Mouse (Mus musculus): ENCODE data around the gene Srp68. TPM values are rescaled to one million over a fixed set of nuclear protein-coding genes. Genes with fewer than 3 reads are reported as not detected.
"Not testable (repeated sequence)": the region's sequence is repeated elsewhere in the genome, so short reads cannot be mapped to it uniquely, and the experiment has no call there.

Gene Srp68
- polyA plus RNA-seq, 1 experiment from 2014 or later = 66.1 TPM

DNA sequence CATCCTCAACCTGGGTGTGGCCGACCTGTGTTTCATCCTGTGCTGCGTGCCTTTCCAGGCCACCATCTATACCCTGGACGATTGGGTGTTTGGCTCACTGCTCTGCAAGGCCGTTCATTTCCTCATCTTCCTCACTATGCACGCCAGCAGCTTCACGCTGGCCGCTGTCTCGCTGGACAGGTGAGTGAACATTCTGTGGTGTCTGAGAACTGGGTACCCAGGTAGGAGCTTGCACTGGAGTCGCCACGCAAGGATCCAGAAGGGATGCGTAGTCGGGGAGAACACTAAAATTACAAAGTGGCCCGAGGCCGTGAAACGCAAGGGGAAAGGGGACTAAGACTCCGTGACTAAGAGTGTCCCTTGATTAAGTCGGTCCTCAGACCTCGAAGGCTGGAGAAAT is 7.7 kb upstream of the Srp68 start:
- H3K27me3 ChIP-seq = peaks cover 58% of the 10 kb centered on the region
- H3K27ac ChIP-seq (replicated peaks) = no peak overlapping the region
- peak overlapping the region; percentile 31 for H3K4me3 ChIP-seq
- 1% methylated on average over 18 of the region's 18 CpGs for WGBS
- no peaks in the 10 kb centered on the region for H3K9me3 ChIP-seq
- H3K9ac ChIP-seq = peak overlapping the region; percentile 34
- peak overlapping the region; percentile 53 for H3K4me2 ChIP-seq
- no peaks in the 10 kb centered on the region for H3K36me3 ChIP-seq
- peak; percentile 36; the same call in 1 of the 2 replicates for ATAC-seq (ENCODE audit: low FRiP score, low read depth)
- peaks cover 24% of the 10 kb centered on the region for H3K4me1 ChIP-seq (replicated peaks)

DNA sequence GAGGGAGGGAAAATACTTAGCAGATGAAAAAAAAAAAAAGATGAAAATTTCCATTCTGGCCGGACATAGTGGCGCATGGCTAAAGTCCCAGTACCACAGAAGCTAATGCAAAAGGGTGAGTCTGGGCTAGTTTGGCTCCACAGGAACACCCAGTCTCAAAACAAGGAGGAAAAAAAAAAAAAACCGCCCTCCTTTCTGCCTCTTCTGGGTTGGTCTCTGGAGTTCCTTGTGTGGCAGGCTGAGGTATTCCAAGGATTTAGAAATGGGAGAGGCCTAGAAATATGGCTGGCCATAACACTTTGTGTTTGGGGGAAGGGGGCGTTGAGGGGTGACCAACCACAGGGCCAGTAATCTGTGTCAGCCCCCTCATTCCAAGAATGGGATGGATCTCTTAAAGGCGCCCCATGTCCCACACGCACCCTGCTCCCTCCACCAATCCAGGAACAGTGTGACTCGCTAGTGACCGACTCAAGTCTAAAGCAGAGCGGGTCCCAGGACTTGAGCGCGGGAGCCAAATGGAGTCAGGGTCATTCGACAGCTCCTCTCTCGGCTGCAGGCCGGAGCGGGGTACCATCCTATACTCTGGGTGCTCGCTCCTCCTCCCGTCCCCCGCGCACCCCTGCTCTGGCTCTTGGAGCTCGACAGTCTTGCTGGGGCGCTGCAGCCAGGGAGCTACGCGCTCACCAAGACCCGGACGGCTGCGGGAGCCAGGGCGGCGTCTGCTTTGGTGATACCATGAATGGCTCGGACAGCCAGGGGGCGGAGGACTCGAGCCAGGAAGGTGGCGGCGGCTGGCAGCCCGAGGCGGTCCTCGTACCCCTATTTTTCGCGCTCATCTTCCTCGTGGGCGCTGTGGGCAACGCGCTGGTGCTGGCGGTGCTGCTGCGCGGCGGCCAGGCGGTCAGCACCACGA is 7.0 kb upstream of the Srp68 start, which contains the start of gene Galr2:
TSS of gene Galr2 (plus strand) at position 189 of the 913 bp plus-strand sequence.
- Histone ChIP-seq H3K9ac (peak within 1 kb of the TSS; percentile 34), H3K4me3 (peak within 1 kb of the TSS; percentile 31), H3K27me3 (peaks cover 58% of the 10 kb centered on the region), H3K4me1 (replicated peaks) (peaks cover 24% of the 10 kb centered on the region), H3K36me3 (no peaks in the 10 kb centered on the region), H3K4me2 (peak within 1 kb of the TSS; percentile 53), H3K9me3 (no peaks in the 10 kb centered on the region), H3K27ac (replicated peaks) (no peak within 1 kb of the TSS)
- 6% methylated on average over 47 of the region's 48 CpGs for WGBS
- ATAC-seq (ENCODE audit: low FRiP score, low read depth) = peak; percentile 27; the same call in 1 of the 2 replicates

DNA sequence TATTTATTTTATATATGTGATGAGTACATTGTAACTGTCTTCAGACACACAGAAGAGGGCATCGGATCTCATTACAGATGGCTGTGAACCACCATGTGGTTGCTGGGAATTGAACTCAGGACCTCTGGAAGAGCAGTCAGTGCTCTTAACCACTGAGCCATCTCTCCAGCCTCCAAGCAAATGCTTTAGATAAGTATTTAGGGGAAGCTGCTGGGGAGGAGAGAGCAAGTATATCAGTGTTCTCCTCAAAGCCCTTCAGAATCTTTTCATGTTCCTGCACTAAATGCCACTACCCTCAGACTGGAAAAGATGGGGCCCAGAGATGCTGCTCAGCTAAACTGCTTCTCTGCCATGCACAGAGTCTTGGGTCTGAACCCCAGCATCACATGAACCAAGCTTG is 3.2 kb upstream of the Srp68 start:
- not testable (repeated sequence) for H3K27ac ChIP-seq (replicated peaks); ATAC-seq (ENCODE audit: low FRiP score, low read depth); H3K9me3 ChIP-seq; H3K4me2 ChIP-seq; H3K36me3 ChIP-seq; H3K9ac ChIP-seq; H3K4me3 ChIP-seq
- 92% methylated on average over 1 of the region's 1 CpGs for WGBS
- Histone ChIP-seq H3K4me1 (replicated peaks) (peaks cover 30% of the 10 kb centered on the region), H3K27me3 (peaks cover 26% of the 10 kb centered on the region)

DNA sequence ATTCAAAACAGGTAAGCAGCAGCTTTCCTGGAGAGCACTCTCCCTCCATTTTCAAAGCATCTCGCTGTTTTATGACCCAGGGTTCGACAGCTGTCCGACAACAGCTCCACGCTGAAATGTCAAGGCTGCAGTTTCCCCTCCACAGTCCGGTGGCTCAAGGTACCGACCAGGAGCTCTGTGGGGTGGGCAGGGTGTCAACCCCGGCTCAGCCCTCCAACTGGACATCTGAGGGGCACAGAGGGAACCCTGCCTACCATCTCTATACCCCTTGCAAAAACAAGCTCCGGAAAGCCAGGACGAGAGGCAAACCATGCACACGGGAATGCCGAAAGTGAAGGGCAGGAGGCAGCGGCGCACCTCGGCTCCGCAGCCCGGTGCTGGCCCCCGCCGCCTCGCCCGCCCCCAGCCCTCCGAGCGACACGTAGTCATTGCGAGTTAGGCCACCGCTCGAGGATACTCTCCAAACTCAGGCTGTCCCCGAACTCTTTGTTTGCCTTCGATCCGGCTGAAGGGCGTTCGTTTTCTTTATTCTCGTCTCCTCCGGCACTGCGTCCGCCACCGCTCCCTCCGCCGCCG is 460 bp downstream of the Srp68 start:
- under 1% methylated on average over 39 of the region's 39 CpGs for WGBS
- Histone ChIP-seq H3K9ac (peak overlapping the region; percentile 78), H3K4me1 (replicated peaks) (peaks cover 31% of the 10 kb centered on the region), H3K36me3 (peaks cover 23% of the 10 kb centered on the region), H3K4me3 (peak overlapping the region; percentile 81), H3K4me2 (peak overlapping the region; percentile 82), H3K9me3 (no peaks in the 10 kb centered on the region), H3K27ac (replicated peaks) (peak overlapping the region; percentile 92), H3K27me3 (no peaks in the 10 kb centered on the region)
- ATAC-seq (ENCODE audit: low FRiP score, low read depth) = peak; percentile 63; the same call in 1 of the 2 replicates

DNA sequence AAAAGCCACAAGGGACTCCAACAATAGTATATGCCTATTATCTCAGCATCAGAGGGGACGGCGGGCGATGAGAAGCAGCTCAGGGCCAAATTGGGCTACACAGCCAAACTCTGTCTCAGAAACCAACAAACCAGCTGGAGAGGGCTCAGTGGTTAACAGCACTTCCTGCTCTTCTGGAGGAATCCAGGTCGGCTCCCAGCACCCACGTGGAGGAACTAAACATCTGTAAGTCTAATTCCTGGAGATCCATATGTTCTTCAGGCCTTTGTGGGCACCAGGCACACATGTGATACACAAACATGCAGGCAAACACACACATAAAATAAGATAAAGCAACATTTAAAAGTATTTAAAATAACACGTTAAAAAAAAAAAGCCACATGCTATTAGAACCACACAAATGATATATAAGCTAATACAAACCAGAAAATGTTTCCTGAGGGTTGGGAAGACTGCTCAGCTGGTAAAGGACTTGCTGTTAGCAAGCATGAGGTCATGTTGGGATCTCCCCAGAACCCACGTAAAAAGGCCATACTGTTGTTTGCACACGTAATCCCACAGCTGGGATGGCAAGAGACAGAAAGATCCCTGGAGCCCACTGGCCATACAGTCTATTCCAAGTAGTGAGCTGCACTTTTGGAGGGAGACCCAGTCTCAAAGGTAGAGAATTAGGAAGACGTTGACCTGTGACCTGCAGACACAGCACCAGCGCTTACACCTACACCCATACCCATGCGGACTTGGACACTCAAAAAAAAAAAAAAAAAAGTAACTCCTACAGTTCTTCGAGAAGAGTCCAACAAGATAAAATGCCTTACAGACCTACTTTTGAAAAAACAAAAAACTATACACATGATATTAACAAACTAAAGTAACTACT is 1.2 kb downstream of the Srp68 start:
- Histone ChIP-seq H3K9me3 (no peaks in the 10 kb centered on the region), H3K9ac (peak overlapping the region; percentile 78), H3K4me3 (peak overlapping the region; percentile 81), H3K4me2 (peak overlapping the region; percentile 82), H3K27me3 (no peaks in the 10 kb centered on the region), H3K27ac (replicated peaks) (no peak overlapping the region), H3K4me1 (replicated peaks) (peaks cover 31% of the 10 kb centered on the region), H3K36me3 (peaks cover 30% of the 10 kb centered on the region)
- WGBS = 59% methylated on average over 12 of the region's 12 CpGs
- no peak for ATAC-seq (ENCODE audit: low FRiP score, low read depth)

DNA sequence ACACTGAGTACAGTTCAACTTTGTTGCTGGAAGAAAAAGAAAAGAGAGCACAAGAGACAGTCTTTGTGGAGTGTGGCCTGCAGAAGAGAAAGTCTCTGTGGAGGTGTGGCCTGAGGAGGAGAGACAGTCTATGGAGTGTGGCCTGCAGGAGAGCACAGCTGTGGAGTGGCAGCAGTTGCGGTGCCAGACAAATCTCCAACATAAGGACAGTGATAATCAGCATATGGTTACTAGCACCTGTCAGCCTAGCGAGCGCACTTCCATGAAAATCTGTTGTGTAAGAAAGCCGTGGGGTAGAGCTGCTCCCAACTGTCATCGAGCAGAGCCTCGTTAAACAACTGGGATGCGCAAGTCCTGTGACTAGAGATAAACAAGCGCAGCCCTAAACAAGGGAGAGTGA is 4.5 kb downstream of the Srp68 start:
- Histone ChIP-seq H3K4me3 (no peak overlapping the region), H3K9me3 (no peaks in the 10 kb centered on the region), H3K4me2 (no peak overlapping the region), H3K4me1 (replicated peaks) (peaks cover 27% of the 10 kb centered on the region), H3K36me3 (peaks cover 59% of the 10 kb centered on the region), H3K9ac (no peak overlapping the region), H3K27ac (replicated peaks) (no peak overlapping the region), H3K27me3 (no peaks in the 10 kb centered on the region)
- ATAC-seq (ENCODE audit: low FRiP score, low read depth) = no peak
- WGBS = 80% methylated on average over 8 of the region's 8 CpGs

DNA sequence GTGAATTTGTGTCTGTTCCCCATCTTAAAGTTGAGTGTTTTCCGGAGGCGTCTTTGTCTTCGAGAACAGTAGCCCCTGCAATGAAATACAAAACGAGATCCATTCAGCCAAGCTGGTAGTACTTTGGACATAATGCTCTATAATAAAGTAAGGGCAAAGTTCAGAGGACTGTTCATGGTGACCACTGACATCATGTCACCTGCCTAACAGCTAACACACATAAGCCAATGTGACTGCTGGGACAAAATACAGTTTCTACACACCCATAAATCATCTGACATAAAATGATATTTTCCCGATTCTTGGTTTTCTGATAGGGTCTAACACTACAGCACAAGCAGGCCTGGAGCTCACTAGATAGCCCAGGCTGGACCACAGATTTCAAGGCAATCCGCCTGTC is 5.7 kb downstream of the Srp68 start:
- H3K36me3 ChIP-seq = peaks cover 72% of the 10 kb centered on the region
- ATAC-seq (ENCODE audit: low FRiP score, low read depth) = no peak
- over 99% methylated on average over 6 of the region's 6 CpGs for WGBS

DNA sequence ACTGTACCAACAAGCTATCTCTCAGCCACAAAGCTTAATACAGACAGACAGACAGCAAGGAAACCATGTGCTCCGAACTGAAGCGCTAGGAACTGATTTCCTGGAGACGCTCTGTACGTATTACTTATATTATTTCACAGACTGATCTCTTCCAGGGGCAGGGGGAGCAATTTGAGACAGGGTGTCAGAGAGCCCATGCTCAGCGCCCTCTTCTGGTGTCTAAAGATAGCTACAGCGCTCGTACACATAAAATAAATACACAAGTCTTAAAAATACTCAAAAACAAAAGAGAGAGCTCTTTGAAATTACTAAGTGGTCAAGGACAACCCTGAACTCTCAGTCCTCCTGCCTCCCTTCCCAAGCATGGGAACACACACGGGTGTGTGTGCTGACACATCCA is 6.4 kb downstream of the Srp68 start:
- Histone ChIP-seq H3K27ac (replicated peaks) (no peak overlapping the region), H3K4me1 (replicated peaks) (peaks cover 19% of the 10 kb centered on the region), H3K9me3 (no peaks in the 10 kb centered on the region), H3K4me3 (no peak overlapping the region), H3K4me2 (no peak overlapping the region), H3K27me3 (no peaks in the 10 kb centered on the region), H3K9ac (no peak overlapping the region), H3K36me3 (peaks cover 78% of the 10 kb centered on the region)
- 85% methylated on average over 8 of the region's 8 CpGs for WGBS
- no peak for ATAC-seq (ENCODE audit: low FRiP score, low read depth)

More for the DNA sequence above, 5.7 kb downstream of the Srp68 start:
- Histone ChIP-seq H3K27me3 (no peaks in the 10 kb centered on the region), H3K9me3 (no peaks in the 10 kb centered on the region), H3K4me1 (replicated peaks) (peaks cover 25% of the 10 kb centered on the region), H3K27ac (replicated peaks) (no peak overlapping the region), H3K4me3 (no peak overlapping the region), H3K4me2 (no peak overlapping the region), H3K9ac (no peak overlapping the region)

DNA sequence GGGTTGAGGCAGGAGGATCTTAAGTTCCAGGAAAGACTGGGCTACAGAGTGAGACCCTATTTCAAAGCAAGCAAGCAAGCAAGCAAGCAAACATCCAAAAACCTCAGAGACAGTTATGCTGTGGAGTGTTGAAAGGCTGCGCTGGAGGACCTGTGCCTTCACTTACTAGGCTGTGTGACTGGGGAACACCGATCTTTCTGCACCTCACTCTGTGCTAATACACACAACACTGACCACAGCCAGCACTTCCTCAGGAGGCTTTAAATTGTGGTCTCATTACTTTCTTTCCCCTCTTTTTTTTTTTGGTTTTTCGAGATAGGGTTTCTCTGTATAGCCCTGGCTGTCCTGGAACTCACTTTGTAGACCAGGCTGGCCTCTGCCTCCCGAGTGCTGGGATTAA is 8.2 kb downstream of the Srp68 start:
- WGBS = 94% methylated on average over 4 of the region's 4 CpGs
- Histone ChIP-seq H3K9ac (no peak overlapping the region), H3K4me2 (no peak overlapping the region), H3K4me3 (no peak overlapping the region), H3K27ac (replicated peaks) (no peak overlapping the region), H3K36me3 (peaks cover 90% of the 10 kb centered on the region), H3K9me3 (no peaks in the 10 kb centered on the region), H3K27me3 (no peaks in the 10 kb centered on the region), H3K4me1 (replicated peaks) (peaks cover 4% of the 10 kb centered on the region; the same call in 1 of the 2 replicates)
- ATAC-seq (ENCODE audit: low FRiP score, low read depth) = no peak

DNA sequence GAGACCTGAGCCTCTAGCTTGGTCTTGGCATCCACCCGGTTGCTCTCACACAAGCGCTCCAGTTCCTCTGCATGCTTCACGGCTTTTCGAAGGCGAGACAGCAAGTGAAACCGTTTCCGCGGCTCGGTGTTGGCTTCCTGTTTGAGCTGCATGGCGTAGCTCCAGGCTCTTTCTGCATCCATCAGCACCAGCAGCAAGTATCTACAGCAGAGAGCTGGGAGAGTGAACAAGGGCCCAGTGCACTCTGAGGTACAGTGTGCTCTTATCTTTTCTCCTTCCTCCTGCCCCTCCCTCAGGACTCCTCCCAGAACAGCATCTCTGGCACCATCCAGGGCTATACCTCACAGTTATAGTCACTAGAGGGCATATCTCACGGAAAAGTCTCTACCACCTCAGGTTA is 8.7 kb downstream of the Srp68 start:
- Histone ChIP-seq H3K27ac (replicated peaks) (no peak overlapping the region), H3K4me2 (no peak overlapping the region), H3K27me3 (no peaks in the 10 kb centered on the region), H3K9me3 (no peaks in the 10 kb centered on the region), H3K4me1 (replicated peaks) (peaks cover 4% of the 10 kb centered on the region; the same call in 1 of the 2 replicates), H3K36me3 (peaks cover 95% of the 10 kb centered on the region), H3K4me3 (no peak overlapping the region), H3K9ac (no peak overlapping the region)
- ATAC-seq (ENCODE audit: low FRiP score, low read depth) = no peak
- WGBS = 90% methylated on average over 11 of the region's 11 CpGs

DNA sequence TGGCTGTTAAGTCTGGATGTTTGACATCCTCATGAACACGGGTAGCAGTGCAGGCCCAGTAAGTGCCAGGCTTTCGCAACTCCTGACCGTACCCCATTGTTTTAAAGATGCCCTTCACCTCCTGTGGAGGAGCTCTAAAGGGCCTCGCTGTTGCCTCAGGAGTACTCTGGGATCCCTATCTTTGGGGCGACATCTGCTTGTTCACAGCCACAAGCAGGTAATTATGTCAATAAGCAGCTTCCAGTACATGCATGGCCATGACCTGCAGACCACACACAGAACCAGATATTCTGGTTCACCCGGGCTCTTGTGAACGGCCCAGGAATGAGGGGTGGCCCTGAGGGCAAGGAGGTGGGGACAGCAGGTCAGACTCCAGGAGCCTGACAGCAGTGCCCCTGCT is 13.8 kb downstream of the Srp68 start:
- no peaks in the 10 kb centered on the region for H3K9me3 ChIP-seq
- H3K4me1 ChIP-seq (replicated peaks) = no peaks in the 10 kb centered on the region
- H3K27me3 ChIP-seq = no peaks in the 10 kb centered on the region
- 89% methylated on average over 7 of the region's 7 CpGs for WGBS
- no peak for ATAC-seq (ENCODE audit: low FRiP score, low read depth)
- no peak overlapping the region for H3K4me2 ChIP-seq
- peaks cover 87% of the 10 kb centered on the region for H3K36me3 ChIP-seq
- H3K4me3 ChIP-seq = no peak overlapping the region
- H3K27ac ChIP-seq (replicated peaks) = no peak overlapping the region
- H3K9ac ChIP-seq = no peak overlapping the region
